Mouse (Mus musculus) leukemia stem cell, adult 10-12 weeks (primary cell): ENCODE measurements around the gene Ulk2. TPM values are rescaled to one million over a fixed set of nuclear protein-coding genes. Genes with fewer than 3 reads are reported as not detected.

ENCODE experiments used
- polyA plus RNA-seq: library from polyadenylated mRNA; stranded (reverse); fragments of >175 nt; gene quantifications from 2 replicates; pipeline ENCODE4 v1.2.3, GENCODE M21; 2012; ENCODE audit warnings: low replicate concordance

The Ulk2 gene
- 2.7 and 2.8 TPM in 2 replicates for polyA plus RNA-seq

GRCm38 (mm10) chr11:61854988-61855411 lies at the start of gene Ulk2:
TSS of gene Ulk2 (minus strand) at chr11:61855073.

GRCm38 (mm10) chr11:61761584-61762407 lies 93.1 kb downstream of the Ulk2 start, which contains the start of gene Prpsap2:
TSS of gene Prpsap2 (minus strand) at chr11:61762088.

Other genes with a start within 250 kb of the Ulk2 start
- gene Grap, start 201.8 kb downstream of the Ulk2 start, polyA plus RNA-seq = 25.8 and 39.1 TPM in 2 replicates
- 29.6 and 33.2 TPM in 2 replicates for gene Fam83g, start 171.0 kb downstream of the Ulk2 start, polyA plus RNA-seq
- not detected in 2 replicates for gene Slc5a10, start 134.2 kb downstream of the Ulk2 start, polyA plus RNA-seq
- 7.3 and 10.4 TPM in 2 replicates for gene Prpsap2, start 93.0 kb downstream of the Ulk2 start, polyA plus RNA-seq
- gene Akap10, start 75.2 kb upstream of the Ulk2 start, polyA plus RNA-seq = 36.0 and 38.5 TPM in 2 replicates
- 6.4 and 26.2 TPM in 2 replicates for gene Specc1, start 101.7 kb upstream of the Ulk2 start, polyA plus RNA-seq